Mouse (Mus musculus): ENCODE results near the gene Chchd1.

GRCm38 (mm10) chr14:20695761-20696520 is 6.9 kb upstream of the Chchd1 start:
- TF ChIP-seq CTCF (IDR thresholded peaks at IDR 0.05; ENCODE audit: control insufficient read depth, insufficient read depth, low read length) (no peak), POLR2A (IDR thresholded peaks at IDR 0.05; ENCODE audit: borderline replicate concordance, control insufficient read depth, low read depth, low read length) (no peak)
